In the genomic region with DNA sequence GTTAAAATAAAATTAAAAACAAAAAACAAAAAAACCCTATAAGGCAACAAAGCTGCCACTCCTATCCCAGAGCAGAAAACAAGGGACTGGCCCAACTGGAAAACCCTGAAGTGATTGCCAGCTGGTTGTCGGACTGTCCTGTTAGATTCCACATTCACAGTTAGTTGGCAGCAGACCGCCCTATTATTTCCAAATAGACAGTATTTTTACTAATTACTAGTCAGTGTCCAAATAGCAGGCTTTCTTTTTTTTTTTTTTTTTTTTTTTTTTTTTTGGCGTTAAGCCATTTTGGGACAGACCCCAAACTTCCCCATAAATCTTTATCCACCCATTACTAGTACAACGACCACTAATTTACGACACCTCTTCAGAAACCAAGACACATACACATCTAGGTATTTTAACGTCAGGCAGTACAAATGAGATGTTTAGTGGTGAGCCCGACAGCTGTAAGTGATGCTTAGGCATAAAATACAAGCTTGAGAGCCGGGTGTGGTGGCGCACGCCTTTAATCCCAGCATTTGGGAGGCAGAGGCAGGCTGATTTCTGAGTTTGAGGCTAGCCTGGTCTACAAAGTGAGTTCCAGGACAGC, we compare ENCODE assay signal across 9 mouse cellular contexts. TPM values are rescaled to one million over a fixed set of nuclear protein-coding genes. Genes with fewer than 3 reads are reported as not detected.
DNase-seq lines count a peak whose midpoint lies in the region; ATAC-seq and TF ChIP-seq lines count a peak whose summit lies in the region.
"Had no signal": no experiment of that assay in that cellular context is flagged by ENCODE, and none has a peak within 500 bp of the region (broad histone marks: within the 10 kb centered on the region; RNA-seq: fewer than 3 reads in every experiment).

No protein-coding gene starts in this region.

- no peaks in the 10 kb centered on the region for H3K4me1 ChIP-seq in ES-Bruce4 (ENCODE audit: control insufficient read depth, insufficient read depth, low read length)
- peaks cover 7% of the 10 kb centered on the region; the same call in 1 of the 2 replicates for H3K4me1 ChIP-seq in heart, embryonic 12.5 days (replicated peaks)
- peaks cover 52% of the 10 kb centered on the region for H3K4me1 ChIP-seq in liver, embryonic 12.5 days

- no peak overlapping the region for H3K27ac ChIP-seq in ES-Bruce4 (ENCODE audit: insufficient read depth, low read length)
- H3K27ac ChIP-seq in heart, embryonic 12.5 days (ENCODE audit: poor library complexity, severe bottlenecking): peak overlapping the region; percentile 64
- peak overlapping the region; percentile 94 for H3K27ac ChIP-seq in liver, embryonic 12.5 days

- peak overlapping the region; percentile 48 for H3K9ac ChIP-seq in ES-Bruce4 (ENCODE audit: low read depth, poor library complexity, severe bottlenecking)
- peak overlapping the region; percentile 78; the same call in 1 of the 2 replicates for H3K9ac ChIP-seq in heart, embryonic 12.5 days
- peak overlapping the region; percentile 60 for H3K9ac ChIP-seq in liver, embryonic 12.5 days

- H3K27me3 ChIP-seq in ES-Bruce4 (ENCODE audit: control insufficient read depth, insufficient read depth, low read length, poor library complexity, severe bottlenecking): no peaks in the 10 kb centered on the region
- H3K27me3 ChIP-seq in heart, embryonic 12.5 days (replicated peaks): no peaks in the 10 kb centered on the region
- no peaks in the 10 kb centered on the region for H3K27me3 ChIP-seq in liver, embryonic 12.5 days (replicated peaks)

- no peaks in the 10 kb centered on the region for H3K36me3 ChIP-seq in ES-Bruce4 (ENCODE audit: control insufficient read depth, insufficient read depth, low read length, poor library complexity, severe bottlenecking)
- H3K36me3 ChIP-seq in heart, embryonic 12.5 days: no peaks in the 10 kb centered on the region
- no peaks in the 10 kb centered on the region for H3K36me3 ChIP-seq in liver, embryonic 12.5 days

- TF ChIP-seq POLR2A in ES-Bruce4 (IDR thresholded peaks at IDR 0.05; ENCODE audit: insufficient read depth, low read length): no peak

- no peak for ATAC-seq in cerebellum, adult (ENCODE audit: insufficient number of reproducible peaks, low FRiP score, low TSS enrichment)
- no peak for ATAC-seq in heart, embryonic 12.5 days (ENCODE audit: insufficient number of reproducible peaks, low FRiP score)
- ATAC-seq in liver, embryonic 12.5 days: no peak
- no peak for ATAC-seq in inflammation-experienced regulatory T-cells, adult 6 months

- H3K4me2 ChIP-seq in heart, embryonic 12.5 days: peak overlapping the region; percentile 91
- peak overlapping the region; percentile 91 for H3K4me2 ChIP-seq in liver, embryonic 12.5 days

- H3K4me3 ChIP-seq in ES-Bruce4 (ENCODE audit: low read depth, low read length): no peak overlapping the region
- peak overlapping the region; percentile 64 for H3K4me3 ChIP-seq in heart, embryonic 12.5 days
- H3K4me3 ChIP-seq in liver, embryonic 12.5 days: peak overlapping the region; percentile 88

- 85% methylated on average over 10 of the region's 10 CpGs for WGBS in heart, embryonic 12.5 days
- 78% methylated on average over 10 of the region's 10 CpGs for WGBS in liver, embryonic 12.5 days (ENCODE audit: insufficient replicate concordance)

- DNase-seq in cerebellum, adult 9-10 months: peak; percentile 34
- no peak for DNase-seq in thymus, postnatal 36 days
- DNase-seq in thymus, postnatal 0 days (ENCODE audit: low spot score): no peak

- no peak for TF ChIP-seq CTCF in ES-Bruce4 (IDR thresholded peaks at IDR 0.05; ENCODE audit: low read depth, low read length)

- no peak for TF ChIP-seq EP300 in ES-Bruce4 (IDR thresholded peaks at IDR 0.05; ENCODE audit: insufficient read depth, low read depth, low read length)

- H3K9me3 ChIP-seq in ES-Bruce4 (replicated peaks; ENCODE audit: control insufficient read depth, insufficient read depth, low read length, poor library complexity, severe bottlenecking): no peaks in the 10 kb centered on the region
- H3K9me3 ChIP-seq in heart, embryonic 12.5 days (replicated peaks): no peaks in the 10 kb centered on the region
- H3K9me3 ChIP-seq in liver, embryonic 12.5 days (replicated peaks): no peaks in the 10 kb centered on the region

RNA-seq across cellular contexts. Expression of a gene that starts 0.6 kb away (rescaled TPM):
- polyA plus RNA-seq in ES-Bruce4 (2011; ENCODE audit: insufficient read depth, insufficient read length, low read depth, missing spikeins): 77.6 and 82.5 TPM in 2 replicates
- polyA plus RNA-seq in heart, embryonic 12.5 days (2016; fragmentation: Nextera tagmentation; extraction: Ambion mirVana): 17.2 and 18.0 TPM in 2 replicates
- polyA plus RNA-seq in liver, embryonic 12.5 days (2016; fragmentation: Nextera tagmentation; extraction: Ambion mirVana): 23.0 and 24.9 TPM in 2 replicates
- 100 to 1,000 TPM; 383 to 537 (median 471) TPM for polyA plus RNA-seq in inflammation-experienced regulatory T-cells, adult 6 months (2017; shearing (Covaris generic))
- polyA plus RNA-seq in thymus, postnatal 0 days (2015; fragmentation: Nextera tagmentation; extraction: Ambion mirVana): 23.5 and 25.5 TPM in 2 replicates

RNA-seq across cellular contexts. Expression of a gene that starts 48.8 kb away (rescaled TPM):
- polyA plus RNA-seq in ES-Bruce4 (2011; ENCODE audit: insufficient read depth, insufficient read length, low read depth, missing spikeins): not detected in 2 replicates
- not detected in 2 replicates for polyA plus RNA-seq in heart, embryonic 12.5 days (2016; fragmentation: Nextera tagmentation; extraction: Ambion mirVana)
- polyA plus RNA-seq in liver, embryonic 12.5 days (2016; fragmentation: Nextera tagmentation; extraction: Ambion mirVana): 0.29 TPM in 1 of 2 replicates, not detected in the other
- not detected for polyA plus RNA-seq in inflammation-experienced regulatory T-cells, adult 6 months (2017; shearing (Covaris generic))
- polyA plus RNA-seq in thymus, postnatal 0 days (2015; fragmentation: Nextera tagmentation; extraction: Ambion mirVana): not detected in 2 replicates
- polyA plus RNA-seq: C2C12 had no signal

RNA-seq across cellular contexts. Expression of a gene that starts 56.6 kb away (rescaled TPM):
- polyA plus RNA-seq in ES-Bruce4 (2011; ENCODE audit: insufficient read depth, insufficient read length, low read depth, missing spikeins): 9.8 and 11.5 TPM in 2 replicates
- 4.5 and 5.2 TPM in 2 replicates for polyA plus RNA-seq in heart, embryonic 12.5 days (2016; fragmentation: Nextera tagmentation; extraction: Ambion mirVana)
- 3.4 TPM in 2 replicates for polyA plus RNA-seq in liver, embryonic 12.5 days (2016; fragmentation: Nextera tagmentation; extraction: Ambion mirVana)
- polyA plus RNA-seq in inflammation-experienced regulatory T-cells, adult 6 months (2017; shearing (Covaris generic)): under 1 TPM in 1 of 3 experiments, not detected in 2; 0.17 TPM
- polyA plus RNA-seq in thymus, postnatal 0 days (2015; fragmentation: Nextera tagmentation; extraction: Ambion mirVana): 0.57 TPM in 2 replicates
